Mouse (Mus musculus) liver, adult 2 months (tissue): ENCODE measurements around the gene Mylk.

Source experiments
- CTCF ChIP-seq: fragments of 200-500 bp; IDR thresholded peaks from 2 replicates; pipeline ENCODE4 v1.5.1; 2011; ENCODE audit warnings: low read depth, low read length, control low read depth
- POLR2A ChIP-seq: fragments of 200-500 bp; IDR thresholded peaks from 2 replicates; pipeline ENCODE4 v1.6.1; 2011; ENCODE audit warnings: low read length, control low read depth; ENCODE audit not compliant: insufficient read depth; ENCODE audit errors: extremely low read depth

- no peak for TF ChIP-seq POLR2A
- TF ChIP-seq CTCF: no peak
These were observed 120.4 kb downstream of the Mylk start for GRCm38 (mm10) chr16:34865373-34865772.
